Mouse (Mus musculus) megakaryocyte, embryonic 14.5 days (primary cell): Measurements from ENCODE around the gene Gja10.

Experiments
- FLI1 ChIP-seq: IDR thresholded peaks from 2 replicates; pipeline ENCODE4 v1.6.1; 2012; ENCODE audit warnings: low read length, inconsistent platforms, mixed read lengths
- GATA1 ChIP-seq: IDR thresholded peaks from 3 replicates; pipeline ENCODE4 v1.6.1; 2012; ENCODE audit warnings: mixed read lengths, low read length, inconsistent platforms, borderline replicate concordance

- TF ChIP-seq GATA1 (no peak), FLI1 (no peak)
Observed at GRCm38 (mm10) chr4:32570939-32571317, 31.6 kb downstream of the Gja10 start.
